Comparison of ENCODE assay signal across 28 mouse cellular contexts in the genomic region with DNA sequence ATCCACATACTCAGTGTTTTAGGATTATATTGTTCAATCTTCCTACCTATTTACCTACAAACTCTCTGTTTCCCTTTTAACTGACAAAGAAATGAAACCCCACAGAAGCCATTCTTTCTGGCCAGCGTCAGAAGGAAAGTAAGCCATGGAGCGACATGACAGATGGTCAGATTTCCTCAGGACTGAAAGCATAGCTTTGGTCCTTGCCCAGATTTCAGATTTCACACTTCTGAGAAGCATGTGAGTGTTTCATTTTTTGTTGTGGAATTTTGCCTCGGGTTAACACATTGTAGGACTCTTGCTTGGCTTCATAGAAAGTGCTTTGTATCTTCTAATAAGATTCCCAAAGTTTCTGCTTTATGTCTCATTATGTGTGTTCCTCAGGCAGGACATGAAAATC.
A peak's percentile ranks its signal among the peaks of the same experiment; 100 is the strongest.
DNase-seq lines count a peak whose midpoint lies in the region; TF ChIP-seq lines count a peak whose summit lies in the region.
"Had no signal": no experiment of that assay in that cellular context is flagged by ENCODE, and none has a peak within 500 bp of the region (broad histone marks: within the 10 kb centered on the region; RNA-seq: fewer than 3 reads in every experiment).

No protein-coding gene starts in this region.

- no peak for TF ChIP-seq CTCF in cerebellum, adult 2 months (IDR thresholded peaks at IDR 0.05; ENCODE audit: borderline replicate concordance, insufficient read depth, low read depth, low read length)

- peak; percentile 22 to 81 for DNase-seq in cerebellum, adult 2 months
- no peak for DNase-seq in cerebellum, adult 11-12 months
- peak; percentile 10 for DNase-seq in right cerebral cortex, adult 18-20 months
- DNase-seq in right cerebral cortex, postnatal 10 days (ENCODE audit: low spot score in 2 of 2), result no peak
- DNase-seq in cerebellum, postnatal 14 days, result peak; percentile 40 to 67
- DNase-seq in retina, postnatal 1 day, result no peak
- no peak for DNase-seq in layer of hippocampus, adult 9-11 months
- DNase-seq: adrenal gland, postnatal 10 days; gastrocnemius, postnatal 10 days; heart, postnatal 10 days; kidney, adult 18-20 months; kidney, postnatal 25 days; liver, embryonic 13.5 days; lung, adult 18-20 months; lung, postnatal 4 days; right cerebral cortex, postnatal 4 days; thymus, adult 2 months; thymus, postnatal 36 days had no signal

- H3K27ac ChIP-seq in cerebellum, adult 2 months (ENCODE audit: insufficient read depth, low read length), result no peak overlapping the region
- H3K27ac ChIP-seq: embryonic facial prominence, embryonic 12.5 days; heart, embryonic 13.5 days; hindbrain, embryonic 15.5 days; kidney, embryonic 15.5 days; layer of hippocampus, adult 2 months; limb, embryonic 10.5 days; limb, embryonic 15.5 days; liver, embryonic 13.5 days; midbrain, embryonic 12.5 days; stomach, postnatal 0 days had no signal

- no peak overlapping the region for H3K4me3 ChIP-seq in cerebellum, adult 2 months (replicated peaks; ENCODE audit: insufficient read depth, low read depth, low read length)
- H3K4me3 ChIP-seq: embryonic facial prominence, embryonic 12.5 days; heart, embryonic 13.5 days; hindbrain, embryonic 15.5 days; kidney, embryonic 15.5 days; layer of hippocampus, adult 2 months; limb, embryonic 10.5 days; limb, embryonic 15.5 days; liver, embryonic 13.5 days; megakaryocyte, embryonic 14.5 days; midbrain, embryonic 12.5 days had no signal

- H3K4me1 ChIP-seq in cerebellum, adult 2 months (ENCODE audit: control insufficient read depth, insufficient read depth, low read length), result no peaks in the 10 kb centered on the region; the same call in 1 of the 2 replicates
- H3K4me1 ChIP-seq: embryonic facial prominence, embryonic 12.5 days; heart, embryonic 13.5 days; hindbrain, embryonic 15.5 days; kidney, embryonic 15.5 days; limb, embryonic 10.5 days; limb, embryonic 15.5 days; liver, embryonic 13.5 days; megakaryocyte, embryonic 14.5 days; midbrain, embryonic 12.5 days had no signal

- TF ChIP-seq POLR2A in cerebellum, adult 2 months (IDR thresholded peaks at IDR 0.05; ENCODE audit: borderline replicate concordance, insufficient read depth, low read length), result no peak

- no peaks in the 10 kb centered on the region for H3K27me3 ChIP-seq in cerebellum, adult 2 months (ENCODE audit: control insufficient read depth, insufficient read depth, low read length)
- H3K27me3 ChIP-seq: embryonic facial prominence, embryonic 12.5 days; heart, embryonic 13.5 days; hindbrain, embryonic 15.5 days; kidney, embryonic 15.5 days; limb, embryonic 15.5 days; liver, embryonic 13.5 days; megakaryocyte, embryonic 14.5 days; midbrain, embryonic 12.5 days had no signal

- WGBS in cerebellum, adult 2 months, result 3% methylated on average over 3 of the region's 3 CpGs

Comparison
In these comparisons a context has a peak if more than half of its experiments do, and no peak if none do; other contexts are left out.
1. DNase-seq: peak in cerebellum, adult 2 months (2 of 2), right cerebral cortex, adult 18-20 months (single experiment) and cerebellum, postnatal 14 days (2 of 2); none in cerebellum, adult 11-12 months (single experiment), right cerebral cortex, postnatal 10 days (0 of 2), retina, postnatal 1 day (single experiment) and layer of hippocampus, adult 9-11 months (single experiment).